Mouse (Mus musculus) lung, postnatal 36 days (tissue): Measurements from ENCODE around the gene Nanp.

ENCODE experiments used
- DNase-seq: peaks from one replicate; pipeline ENCODE4 v3.0.0; 2022; ENCODE audit warnings: mixed read lengths

Gene Nanp

GRCm38 (mm10) chr2:150995324-150995723 lies 43.9 kb downstream of the Nanp start:
- no peak for DNase-seq

DNA sequence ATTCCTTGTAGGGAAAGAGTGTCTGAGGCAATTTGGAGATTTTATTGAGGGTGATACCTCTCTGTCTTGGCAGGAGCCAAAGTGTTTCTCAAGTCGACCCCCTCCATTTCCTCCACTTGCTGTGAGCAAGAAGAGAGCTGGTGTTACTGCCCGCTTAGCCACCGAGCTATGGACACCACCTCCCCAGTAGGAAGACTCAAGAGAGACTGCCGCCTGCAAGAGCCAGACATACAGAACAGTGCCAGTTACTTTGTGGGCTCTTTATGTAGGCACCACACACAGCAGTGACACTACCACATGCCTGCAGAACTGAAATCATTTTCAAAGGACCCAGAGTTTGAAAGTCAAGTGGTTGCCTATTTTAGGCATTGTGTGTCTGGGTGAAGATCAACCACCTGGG lies 48.1 kb downstream of the Nanp start:
- no peak for DNase-seq

DNA sequence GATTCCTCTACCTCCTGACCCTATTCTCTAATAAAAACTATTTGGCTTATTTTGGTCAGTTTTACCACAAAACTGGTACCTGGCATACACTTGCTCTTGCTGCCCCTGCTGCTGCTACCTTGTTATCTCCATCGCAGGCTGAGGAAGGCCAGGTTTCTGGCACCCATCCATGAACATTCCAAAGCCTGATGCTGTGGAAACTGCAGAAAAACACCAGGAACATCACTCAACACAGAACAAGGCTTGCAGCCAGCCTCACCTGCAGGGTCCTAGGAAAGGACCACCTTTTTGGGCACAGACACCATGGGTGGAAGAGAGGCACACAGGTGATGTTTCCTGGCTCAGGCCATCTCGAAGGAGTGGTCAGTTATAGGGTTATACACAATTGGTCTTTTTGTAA lies 48.7 kb downstream of the Nanp start:
- DNase-seq, result no peak

GRCm38 (mm10) chr2:150985359-150985758 lies 53.8 kb downstream of the Nanp start:
- DNase-seq, result no peak

DNA sequence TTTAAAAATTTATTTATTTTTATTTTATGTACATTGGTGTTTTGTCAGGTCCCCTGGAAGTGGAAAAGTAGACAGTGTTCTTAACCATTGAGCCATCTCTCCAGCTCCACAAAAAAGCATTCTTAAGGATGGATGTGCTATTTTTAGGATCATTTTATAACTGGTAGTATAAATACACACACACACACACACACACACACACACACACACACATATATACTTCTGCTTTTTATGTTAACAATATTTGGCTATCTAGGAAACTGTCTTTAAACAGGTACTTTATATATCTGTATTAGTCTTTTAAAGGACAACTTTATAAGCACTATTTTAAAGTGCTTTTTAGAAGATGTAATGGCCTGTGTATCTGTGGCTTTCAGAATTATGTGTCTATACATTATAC lies 57.1 kb downstream of the Nanp start:
- DNase-seq, result no peak

DNA sequence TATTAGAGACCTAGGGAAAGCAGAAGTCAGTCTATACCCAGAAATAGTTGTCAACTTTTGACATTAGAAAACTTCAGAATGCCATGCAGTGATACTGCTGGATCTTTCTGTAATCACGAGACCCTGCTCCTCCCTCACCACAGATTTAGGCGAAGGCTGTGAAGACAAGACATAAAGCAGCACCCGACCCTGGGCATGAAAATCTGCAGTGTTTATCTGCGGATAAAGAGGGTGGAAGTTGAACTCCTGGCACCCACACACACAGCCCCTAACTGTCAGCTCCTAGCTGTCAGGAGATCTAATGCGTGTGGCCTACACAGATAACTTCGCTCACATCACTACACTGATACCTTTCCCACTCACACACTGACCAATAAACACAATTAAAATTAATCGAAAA lies 57.7 kb downstream of the Nanp start:
- DNase-seq, result no peak

DNA sequence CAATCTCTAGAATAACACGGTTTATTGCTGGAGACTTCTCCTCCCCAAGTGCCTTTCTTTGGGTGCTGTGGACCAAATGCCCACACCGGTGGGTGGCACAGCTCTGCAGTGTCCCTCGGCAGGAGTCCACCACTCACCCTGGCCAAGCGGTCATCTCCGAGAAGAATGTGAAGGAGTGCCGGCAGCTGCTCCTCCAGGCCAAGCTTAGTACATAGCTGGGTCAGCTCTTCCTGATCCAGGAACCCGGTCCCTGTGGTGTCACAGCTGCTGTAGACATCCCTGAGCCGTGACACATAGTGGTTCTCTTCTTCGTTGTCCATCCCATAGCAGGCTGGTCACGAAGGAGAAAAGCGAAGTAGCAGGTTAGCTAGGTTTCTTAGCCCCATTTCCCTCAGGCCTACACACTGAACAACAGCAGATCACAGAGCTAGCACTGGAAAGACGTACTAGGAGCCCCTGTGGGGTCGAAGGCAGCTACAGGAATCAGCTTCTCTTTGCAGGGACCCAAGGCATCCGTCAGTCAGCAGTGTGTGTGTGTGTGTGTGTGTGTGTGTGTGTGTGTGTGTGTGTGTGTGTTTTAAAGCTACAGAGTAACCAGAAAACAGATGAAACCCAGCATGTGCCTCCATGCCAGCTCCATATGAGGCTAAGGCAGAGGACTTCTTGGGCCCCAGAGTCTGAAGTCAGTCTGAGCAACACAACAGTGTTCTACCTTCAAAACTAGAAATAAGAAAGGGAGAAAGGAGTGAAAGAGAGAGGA lies 59.2 kb downstream of the Nanp start:
- no peak for DNase-seq
